Mouse (Mus musculus) stomach, embryonic 16.5 days (tissue): ENCODE measurements around the gene Tia1. TPM values are rescaled to one million over a fixed set of nuclear protein-coding genes. Genes with fewer than 3 reads are reported as not detected.

Source experiments
- ATAC-seq: fragments of 200-750 bp; cut with Nextera tagmentation; 2 replicates; pipeline ENCODE4 v1.8.0; 2017; ENCODE audit warnings: moderate number of reproducible peaks, moderate TSS enrichment; ENCODE audit not compliant: insufficient read depth, low FRiP score
- H3K27ac ChIP-seq: fragments of 300-500 bp; sonication (generic); 2 replicates; pipeline ENCODE4 v1.5.1; 2014; ENCODE audit warnings: low read length
- H3K27me3 ChIP-seq: fragments of 300-500 bp; sonication (generic); 2 replicates; pipeline ENCODE4 v1.6.1; 2014; ENCODE audit warnings: low read length, control low read depth, mixed read lengths; ENCODE audit not compliant: control insufficient read depth, insufficient read depth
- H3K36me3 ChIP-seq: fragments of 300-500 bp; sonication (generic); 2 replicates; pipeline ENCODE4 v1.6.1; 2014; ENCODE audit warnings: low read length; ENCODE audit not compliant: control insufficient read depth, insufficient read depth
- H3K4me1 ChIP-seq: fragments of 300-500 bp; sonication (generic); 2 replicates; pipeline ENCODE4 v1.6.1; 2014; ENCODE audit warnings: low read length, control low read depth, mixed read lengths; ENCODE audit not compliant: control insufficient read depth, insufficient read depth
- H3K4me2 ChIP-seq: fragments of 300-500 bp; sonication (generic); 2 replicates; pipeline ENCODE4 v1.6.1; 2014; ENCODE audit warnings: low read depth, low read length, mixed read lengths
- H3K4me3 ChIP-seq: fragments of 300-500 bp; sonication (generic); replicated peaks from 2 replicates; pipeline ENCODE4 v1.5.1; 2014; ENCODE audit warnings: mild to moderate bottlenecking, low read length
- H3K9ac ChIP-seq: fragments of 300-500 bp; sonication (generic); 2 replicates; pipeline ENCODE4 v1.6.1; 2014; ENCODE audit warnings: low read length
- H3K9me3 ChIP-seq: fragments of 300-500 bp; sonication (generic); replicated peaks from 2 replicates; pipeline ENCODE4 v1.6.1; 2016; ENCODE audit warnings: low read length, control low read depth; ENCODE audit not compliant: control insufficient read depth
- WGBS: fragments of 180-500 bp; shearing (Covaris S2); extraction: QIAGEN DNeasy Blood & Tissue Kit; methylation state at CpG from one replicate; pipeline ENCODE4 v1.1.7; 2014; 5-methylcytosine and 5-hydroxymethylcytosine counted together
- polyA plus RNA-seq: library from polyadenylated mRNA; unstranded; fragments of >200 nt; fragmentation: Nextera tagmentation; extraction: Ambion mirVana; gene quantifications from 2 replicates; pipeline ENCODE4 v1.2.1, GENCODE M21; 2015

Gene Tia1
- polyA plus RNA-seq, 1 experiment from 2014 or later: 151 TPM

DNA sequence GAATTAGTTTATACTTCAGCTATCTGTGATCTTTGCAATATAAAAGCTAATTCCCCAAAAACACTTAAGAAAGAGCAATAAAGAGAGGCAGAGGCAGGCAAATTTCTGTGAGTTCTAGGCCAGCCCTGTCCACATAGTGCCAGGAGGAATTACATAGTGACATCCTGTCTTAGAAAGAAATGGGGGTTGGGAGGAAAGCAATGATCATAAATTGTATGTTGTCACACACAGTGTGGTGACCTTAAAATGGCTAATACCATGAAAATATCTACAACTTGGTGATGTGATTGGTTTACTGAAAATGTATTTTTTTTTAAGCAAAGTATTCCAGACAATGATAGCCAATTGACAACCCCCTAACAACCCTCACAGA is 75.8 kb downstream of the Tia1 start:
- no peak overlapping the region for H3K9ac ChIP-seq
- H3K27ac ChIP-seq: peak overlapping the region; percentile 92
- peak overlapping the region; percentile 48; the same call in 1 of the 2 replicates for H3K4me2 ChIP-seq
- H3K4me1 ChIP-seq: peaks cover 36% of the 10 kb centered on the region
- no peaks in the 10 kb centered on the region for H3K9me3 ChIP-seq
- no peaks in the 10 kb centered on the region for H3K27me3 ChIP-seq
- H3K36me3 ChIP-seq: no peaks in the 10 kb centered on the region
- no peak overlapping the region for H3K4me3 ChIP-seq
- ATAC-seq: no peak

DNA sequence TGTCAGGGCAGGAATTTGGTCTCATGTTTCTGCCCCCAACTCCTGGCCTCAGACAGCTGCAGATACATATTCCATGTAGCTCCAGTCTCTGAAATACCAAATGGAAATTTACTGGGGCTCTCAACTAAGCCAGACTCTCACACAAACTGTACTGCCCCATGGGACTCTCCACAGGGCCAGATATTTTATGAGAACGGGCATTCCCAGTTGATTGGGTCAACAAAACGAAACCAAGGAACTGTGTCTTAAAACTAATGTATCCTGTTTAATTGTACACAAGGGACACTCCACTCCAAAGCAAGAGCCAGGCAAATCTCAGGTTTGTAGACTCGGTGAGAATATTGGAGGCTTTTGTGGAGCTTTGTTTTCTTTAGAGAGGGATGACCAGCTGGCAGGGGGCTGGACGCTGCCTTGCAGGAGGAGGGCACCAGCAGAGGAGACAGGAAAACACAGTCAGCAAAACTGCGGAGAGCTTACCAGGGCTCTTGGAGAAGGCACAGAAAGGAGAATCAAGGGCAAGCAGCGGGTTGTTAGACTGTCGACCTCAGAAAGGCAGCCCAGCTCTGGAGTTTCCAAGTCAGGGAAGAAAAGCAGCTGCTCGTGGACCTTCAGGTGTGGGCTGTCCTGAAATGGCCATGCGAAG is 76.3 kb downstream of the Tia1 start:
- Histone ChIP-seq H3K4me1 (peaks cover 36% of the 10 kb centered on the region), H3K9me3 (no peaks in the 10 kb centered on the region), H3K4me2 (peak overlapping the region; percentile 48), H3K4me3 (peak overlapping the region; percentile 26), H3K36me3 (no peaks in the 10 kb centered on the region), H3K27ac (peak overlapping the region; percentile 92), H3K27me3 (no peaks in the 10 kb centered on the region), H3K9ac (peak overlapping the region; percentile 59)
- peak; percentile 48; the same call in 1 of the 2 replicates for ATAC-seq
- WGBS: 21% methylated on average over 9 of the region's 9 CpGs

DNA sequence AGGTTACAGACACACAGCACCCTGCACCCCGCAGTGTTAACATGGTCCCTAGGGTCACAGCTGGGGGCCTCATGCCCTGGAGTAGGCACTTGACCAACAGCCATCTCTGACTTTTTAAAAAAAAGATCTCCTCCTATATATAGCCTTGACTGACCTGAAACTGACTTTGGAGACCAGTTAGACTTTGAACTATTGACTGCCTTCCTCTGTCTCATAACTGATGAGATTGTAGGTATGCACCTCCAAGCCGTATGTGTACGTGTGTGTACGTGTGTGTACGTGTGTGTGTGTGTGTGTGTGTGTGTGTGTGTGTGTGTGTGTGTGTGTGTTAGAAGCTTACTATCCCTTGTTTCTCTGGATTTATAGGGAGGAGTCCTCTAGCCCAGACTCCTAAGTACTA is 77.9 kb downstream of the Tia1 start:
- Histone ChIP-seq H3K9ac (no peak overlapping the region), H3K27me3 (no peaks in the 10 kb centered on the region), H3K9me3 (no peaks in the 10 kb centered on the region), H3K4me1 (peaks cover 32% of the 10 kb centered on the region), H3K4me3 (no peak overlapping the region), H3K4me2 (no peak overlapping the region), H3K27ac (peak overlapping the region; percentile 92), H3K36me3 (no peaks in the 10 kb centered on the region)
- 74% methylated on average over 5 of the region's 5 CpGs for WGBS
- peak; percentile 46 for ATAC-seq

Other genes with a start within 250 kb of the Tia1 start
- 7.2 and 10.2 TPM in 2 replicates for gene Tgfa, start 209.0 kb upstream of the Tia1 start, polyA plus RNA-seq
- 120 and 128 TPM in 2 replicates for gene Fam136a, start 38.6 kb upstream of the Tia1 start, polyA plus RNA-seq
- 427 and 445 TPM in 2 replicates for gene Snrpg, start 32.9 kb upstream of the Tia1 start, polyA plus RNA-seq
- 119 and 131 TPM in 2 replicates for gene Pcyox1, start 7.1 kb upstream of the Tia1 start, polyA plus RNA-seq
- not detected in 2 replicates for gene Gm44790, start 22.4 kb downstream of the Tia1 start, polyA plus RNA-seq
- gene C87436, start 34.2 kb downstream of the Tia1 start, polyA plus RNA-seq: 23.0 and 23.4 TPM in 2 replicates
- 177 and 197 TPM in 2 replicates for gene Pcbp1, start 122.1 kb downstream of the Tia1 start, polyA plus RNA-seq
- gene Asprv1, start 223.9 kb downstream of the Tia1 start, polyA plus RNA-seq: 360 and 682 TPM in 2 replicates